Mouse (Mus musculus): Measurements from ENCODE around the gene Cdcp2. TPM values are rescaled to one million over a fixed set of nuclear protein-coding genes. Genes with fewer than 3 reads are reported as not detected.

Gene Cdcp2
- polyA plus RNA-seq (2014; fragmentation: Illumina TruSeq; extraction: RNeasy Lipid Tissue Mini Kit (QIAGEN cat#74804); ENCODE audit: low read depth, low replicate concordance) = not detected

GRCm38 (mm10) chr4:107096841-107097373, at the start of gene Cdcp2:
Cdcp2 (plus strand) TSS chr4:107096891.

DNA sequence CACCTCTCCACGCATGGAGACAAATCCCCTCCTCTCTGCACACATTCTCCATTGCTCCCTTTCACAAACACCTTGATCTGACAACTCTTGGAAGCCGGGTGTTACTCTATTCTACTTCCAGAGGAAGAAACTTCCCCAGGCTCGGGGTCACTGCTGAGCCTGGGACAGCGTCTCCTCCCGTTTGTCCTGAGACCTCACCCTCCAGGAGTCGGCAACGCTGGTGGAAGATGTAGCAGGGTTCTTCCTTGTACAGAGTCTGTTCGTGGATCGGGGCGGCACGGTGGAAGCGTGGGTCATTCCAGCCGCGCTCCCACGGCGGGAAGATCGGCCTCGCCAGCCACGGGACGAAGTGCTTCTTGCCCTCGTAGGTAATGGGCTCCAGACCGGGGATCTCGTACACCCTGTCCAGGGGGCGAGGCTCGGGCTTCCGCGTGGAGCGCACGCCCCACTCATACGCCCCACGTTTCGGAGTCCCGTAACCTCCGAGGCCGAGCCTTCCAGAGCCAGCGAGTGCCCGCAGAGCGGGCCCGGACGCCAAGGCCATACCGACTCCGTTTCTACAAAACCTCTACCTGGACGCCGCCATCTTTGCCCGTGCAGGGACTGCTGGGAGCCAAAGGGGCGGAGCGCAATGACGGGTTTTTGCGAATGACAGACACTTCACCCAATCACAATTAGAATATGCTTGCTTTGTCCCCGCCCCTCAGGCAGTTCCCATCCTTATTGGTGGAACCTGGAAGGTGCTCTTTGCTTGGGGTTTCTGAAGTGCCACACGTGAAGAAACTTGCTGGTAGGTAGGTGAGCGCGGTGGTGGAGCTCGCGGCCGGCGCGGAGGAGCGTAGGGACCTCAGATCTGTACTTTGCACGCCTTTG, 30.2 kb upstream of the Cdcp2 start, which contains the start of the genes Mrpl37 and Cyb5rl:
Gene Mrpl37, minus strand, starts transcription at position 617 of the 873 bp plus-strand sequence.
Gene Cyb5rl, plus strand, starts transcription at position 737 of the 873 bp plus-strand sequence.

Other genes with a start within 250 kb of the Cdcp2 start
- 31.4 TPM for gene Ssbp3, start 186.2 kb upstream of the Cdcp2 start, polyA plus RNA-seq (2014; fragmentation: Illumina TruSeq; extraction: RNeasy Lipid Tissue Mini Kit (QIAGEN cat#74804); ENCODE audit: low read depth, low replicate concordance)
- gene Mrpl37, start 30.0 kb upstream of the Cdcp2 start, polyA plus RNA-seq (2014; fragmentation: Illumina TruSeq; extraction: RNeasy Lipid Tissue Mini Kit (QIAGEN cat#74804); ENCODE audit: low read depth, low replicate concordance) = 101 TPM
- 14.2 TPM for gene Cyb5rl, start 29.9 kb upstream of the Cdcp2 start, polyA plus RNA-seq (2014; fragmentation: Illumina TruSeq; extraction: RNeasy Lipid Tissue Mini Kit (QIAGEN cat#74804); ENCODE audit: low read depth, low replicate concordance)
- gene Tmem59, start 81.5 kb downstream of the Cdcp2 start, polyA plus RNA-seq (2014; fragmentation: Illumina TruSeq; extraction: RNeasy Lipid Tissue Mini Kit (QIAGEN cat#74804); ENCODE audit: low read depth, low replicate concordance) = 181 TPM
- gene Tceanc2, start 82.2 kb downstream of the Cdcp2 start, polyA plus RNA-seq (2014; fragmentation: Illumina TruSeq; extraction: RNeasy Lipid Tissue Mini Kit (QIAGEN cat#74804); ENCODE audit: low read depth, low replicate concordance) = 8.1 TPM
- not detected for gene Ldlrad1, start 112.3 kb downstream of the Cdcp2 start, polyA plus RNA-seq (2014; fragmentation: Illumina TruSeq; extraction: RNeasy Lipid Tissue Mini Kit (QIAGEN cat#74804); ENCODE audit: low read depth, low replicate concordance)
- gene Lrrc42, start 156.6 kb downstream of the Cdcp2 start, polyA plus RNA-seq (2014; fragmentation: Illumina TruSeq; extraction: RNeasy Lipid Tissue Mini Kit (QIAGEN cat#74804); ENCODE audit: low read depth, low replicate concordance) = 12.3 TPM
- gene Hspb11, start 156.7 kb downstream of the Cdcp2 start, polyA plus RNA-seq (2014; fragmentation: Illumina TruSeq; extraction: RNeasy Lipid Tissue Mini Kit (QIAGEN cat#74804); ENCODE audit: low read depth, low replicate concordance) = 12.4 TPM
- not detected for gene Dio1, start 210.3 kb downstream of the Cdcp2 start, polyA plus RNA-seq (2014; fragmentation: Illumina TruSeq; extraction: RNeasy Lipid Tissue Mini Kit (QIAGEN cat#74804); ENCODE audit: low read depth, low replicate concordance)
- 26.4 TPM for gene Yipf1, start 217.5 kb downstream of the Cdcp2 start, polyA plus RNA-seq (2014; fragmentation: Illumina TruSeq; extraction: RNeasy Lipid Tissue Mini Kit (QIAGEN cat#74804); ENCODE audit: low read depth, low replicate concordance)